Mouse (Mus musculus): ENCODE measurements around the gene Fgl2.

DNA sequence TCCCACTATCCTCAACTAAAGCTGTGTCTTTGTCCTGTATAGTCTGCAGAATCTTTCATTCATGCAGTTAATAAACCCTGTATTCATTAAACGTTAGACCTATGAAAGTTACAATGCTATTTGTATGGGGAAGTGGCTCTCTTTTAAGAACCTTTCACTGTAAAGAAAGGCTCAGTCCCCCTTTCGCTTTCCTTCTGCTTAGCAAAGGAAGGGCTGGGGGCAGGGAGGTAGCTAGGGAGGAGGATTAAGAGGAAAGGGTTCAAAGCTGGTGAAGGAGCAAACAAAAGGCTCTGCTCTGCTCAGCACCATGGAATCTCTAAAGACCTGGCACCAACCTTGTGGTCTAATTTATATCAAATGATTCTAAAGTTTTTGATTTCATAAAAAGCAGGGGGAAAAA is 4.9 kb upstream of the Fgl2 start:
- TF ChIP-seq CTCF (IDR thresholded peaks at IDR 0.05; ENCODE audit: low read depth, low read length) (no peak), POLR2A (IDR thresholded peaks at IDR 0.05; ENCODE audit: insufficient read depth, low read length) (no peak)

Measured in ES-Bruce4 (cell line).